Mouse (Mus musculus) macrophage (primary cell): ENCODE results near the gene Gm49321. TPM values are rescaled to one million over a fixed set of nuclear protein-coding genes. Genes with fewer than 3 reads are reported as not detected.

Source experiments
- H3K27ac ChIP-seq: fragments of 350-480 bp; formaldehyde crosslinking; 2 replicates; pipeline ENCODE4 v1.9.0; 2021
- H3K36me3 ChIP-seq: fragments of 350-480 bp; formaldehyde crosslinking; 2 replicates; pipeline ENCODE4 v1.9.0; 2021; ENCODE audit errors: inconsistent target
- H3K4me3 ChIP-seq: fragments of 350-480 bp; formaldehyde crosslinking; 2 replicates; pipeline ENCODE4 v1.9.0; 2021; ENCODE audit errors: inconsistent target
- H3K79me2 ChIP-seq: fragments of 350-480 bp; formaldehyde crosslinking; 2 replicates; pipeline ENCODE4 v1.9.0; 2021; ENCODE audit errors: inconsistent target
- WGBS: methylation state at CpG from one replicate; pipeline ENCODE4 v1.1.7; 2026; ENCODE audit warnings: inconsistent platforms; ENCODE audit not compliant: missing documents; 5-methylcytosine and 5-hydroxymethylcytosine counted together
- polyA plus RNA-seq: library from polyadenylated mRNA; stranded (reverse); fragments of 250-400 nt; gene quantifications from 3 replicates; pipeline ENCODE4 v1.2.4, GENCODE M21; 2018; ENCODE audit warnings: inconsistent platforms

Gene Gm49321
- polyA plus RNA-seq, 1 experiment from 2014 or later, result not detected

DNA sequence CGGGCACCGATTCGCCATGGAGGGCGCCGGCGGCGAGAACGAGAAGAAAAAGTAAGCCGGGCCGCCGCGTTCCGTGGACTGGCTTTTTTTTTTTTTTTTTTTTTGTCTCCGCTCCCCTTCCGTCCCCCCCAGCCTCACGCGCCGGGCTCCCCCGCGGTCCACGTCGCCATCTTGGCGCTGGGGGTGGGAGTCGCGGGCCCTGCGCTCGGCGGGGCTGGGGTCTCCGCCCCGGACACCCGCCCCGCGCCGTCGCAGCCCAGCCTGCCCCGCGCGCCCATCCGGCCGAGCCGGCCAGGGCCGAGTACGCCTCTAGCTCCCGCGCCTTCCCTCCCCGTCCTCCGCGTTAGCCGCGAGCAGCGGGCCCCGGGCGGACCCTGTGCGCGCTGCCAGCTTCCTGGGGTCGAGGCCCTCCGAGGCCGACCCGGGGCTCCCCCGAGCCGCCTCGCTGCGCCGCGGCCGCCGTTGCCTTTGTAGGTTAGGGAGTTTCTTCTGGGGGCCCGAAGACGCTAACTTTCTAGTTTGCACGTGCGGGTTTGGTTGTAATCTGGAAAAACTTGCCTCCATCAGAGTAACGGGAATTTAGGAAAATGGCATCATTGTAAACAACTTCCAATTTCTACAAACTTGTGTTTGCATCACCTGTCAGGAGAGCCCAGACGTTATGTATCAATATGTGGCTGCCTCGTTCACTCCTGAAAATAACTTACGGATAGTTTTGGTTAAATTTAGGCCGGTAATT is 29.0 kb upstream of the Gm49321 start:
- Histone ChIP-seq H3K27ac (0 out of 2 replicates have a peak overlapping the region, but pooled peaks have one; percentile 22), H3K36me3 (no peaks in the 10 kb centered on the region), H3K79me2 (peaks cover 49% of the 10 kb centered on the region), H3K4me3 (peak overlapping the region; percentile 58)
- under 1% methylated on average over 66 of the region's 76 CpGs for WGBS

DNA sequence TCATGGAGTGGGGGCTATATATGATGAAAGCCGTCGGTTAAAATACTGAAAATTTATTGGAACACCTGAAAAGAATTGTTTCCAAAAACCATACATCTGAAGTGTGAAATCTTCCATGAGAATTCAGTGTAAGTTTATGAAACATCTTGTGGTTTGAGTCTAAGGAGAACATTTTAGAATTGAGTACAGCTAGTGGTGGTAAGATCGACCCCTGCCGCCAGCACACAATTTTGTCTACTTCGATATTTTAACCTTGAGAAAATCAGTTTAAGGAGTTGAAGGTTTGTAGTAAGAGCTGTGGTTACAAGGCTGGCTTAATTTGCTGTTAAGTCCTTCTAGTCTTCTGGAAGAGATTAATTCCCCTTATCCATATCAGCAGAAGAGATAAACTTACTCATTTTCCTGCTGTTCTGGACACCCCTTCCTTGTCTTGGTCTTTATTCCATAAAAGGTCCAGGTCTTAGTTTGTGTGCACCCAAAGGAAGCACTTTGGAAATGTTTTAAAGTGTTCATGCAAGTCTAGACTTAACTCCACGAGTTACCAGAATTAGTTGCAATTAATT is 28.4 kb upstream of the Gm49321 start:
- peaks cover 56% of the 10 kb centered on the region for H3K79me2 ChIP-seq
- H3K27ac ChIP-seq, result no peak overlapping the region
- H3K36me3 ChIP-seq, result no peaks in the 10 kb centered on the region
- WGBS, result 6% methylated on average over 6 of the region's 6 CpGs
- H3K4me3 ChIP-seq, result peak overlapping the region; percentile 58

DNA sequence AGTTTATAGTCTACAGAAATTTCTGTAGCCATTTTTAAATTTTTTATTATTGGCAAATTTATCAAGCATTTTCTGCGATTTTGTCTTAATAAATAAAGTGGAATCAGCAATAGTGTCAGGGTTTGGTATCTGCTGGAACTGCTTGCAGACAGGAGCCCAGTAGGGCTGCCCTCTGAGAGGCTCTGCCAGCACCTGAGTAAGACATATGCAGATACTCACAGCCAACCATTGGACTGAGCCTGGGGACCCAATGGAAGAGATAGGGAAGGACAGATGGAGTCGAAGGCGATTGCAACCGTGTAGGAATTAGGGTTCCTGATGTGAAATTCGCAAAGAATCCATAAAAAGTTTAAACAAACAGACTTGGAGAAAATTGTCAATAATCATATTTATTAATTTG is 19.0 kb upstream of the Gm49321 start:
- 90% methylated on average over 5 of the region's 5 CpGs for WGBS
- Histone ChIP-seq H3K79me2 (peaks cover 100% of the 10 kb centered on the region), H3K4me3 (no peak overlapping the region), H3K27ac (no peak overlapping the region), H3K36me3 (no peaks in the 10 kb centered on the region)

GRCm38 (mm10) chr12:73930266-73930665 is 7.2 kb upstream of the Gm49321 start:
- Histone ChIP-seq H3K36me3 (peaks cover 56% of the 10 kb centered on the region), H3K79me2 (peaks cover 18% of the 10 kb centered on the region), H3K4me3 (no peak overlapping the region), H3K27ac (no peak overlapping the region)
- WGBS, result 92% methylated on average over 3 of the region's 3 CpGs

- peaks cover 8% of the 10 kb centered on the region; the same call in 1 of the 2 replicates for H3K79me2 ChIP-seq
- WGBS, result 35% methylated on average over 5 of the region's 5 CpGs
- no peak overlapping the region for H3K4me3 ChIP-seq
- peaks cover 65% of the 10 kb centered on the region for H3K36me3 ChIP-seq
- H3K27ac ChIP-seq, result no peak overlapping the region
Measured at GRCm38 (mm10) chr12:73931274-73931673, 6.2 kb upstream of the Gm49321 start.

DNA sequence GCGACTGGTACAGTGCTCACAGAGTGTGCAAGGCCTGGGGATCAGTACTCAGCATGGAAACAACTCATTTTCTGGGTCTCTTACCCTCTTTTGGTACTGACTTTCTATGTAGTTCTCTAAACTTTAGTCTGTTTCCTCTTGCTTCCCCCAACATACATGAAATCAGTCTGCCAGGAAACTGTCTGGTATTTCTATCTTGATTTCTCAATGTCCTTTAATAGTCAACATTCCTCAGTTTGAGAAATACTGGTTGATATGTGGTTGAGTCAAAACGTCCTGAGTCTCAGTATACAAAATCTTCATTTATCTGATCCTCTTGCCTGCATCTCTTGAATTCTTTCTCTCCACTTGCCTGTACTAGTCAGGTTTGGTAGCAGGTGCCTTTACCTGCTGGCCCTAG is 2.9 kb upstream of the Gm49321 start:
- H3K79me2 ChIP-seq, result no peaks in the 10 kb centered on the region
- WGBS, result 53% methylated on average over 2 of the region's 2 CpGs
- H3K27ac ChIP-seq, result no peak overlapping the region
- peaks cover 77% of the 10 kb centered on the region for H3K36me3 ChIP-seq
- no peak overlapping the region for H3K4me3 ChIP-seq

DNA sequence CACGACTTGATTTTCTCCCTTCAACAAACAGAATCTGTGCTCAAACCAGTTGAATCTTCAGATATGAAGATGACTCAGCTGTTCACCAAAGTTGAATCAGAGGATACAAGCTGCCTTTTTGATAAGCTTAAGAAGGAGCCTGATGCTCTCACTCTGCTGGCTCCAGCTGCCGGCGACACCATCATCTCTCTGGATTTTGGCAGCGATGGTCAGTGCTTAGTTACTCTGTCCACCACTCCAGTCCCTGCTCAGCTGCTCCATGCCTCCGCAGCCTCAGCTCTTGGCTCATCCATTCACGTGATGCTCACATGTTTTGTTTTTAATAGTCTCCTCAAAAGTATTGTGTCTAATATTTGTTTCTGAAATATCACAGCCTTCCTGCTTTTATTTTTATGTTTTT is 2.1 kb downstream of the Gm49321 start:
- WGBS, result 94% methylated on average over 6 of the region's 6 CpGs
- H3K27ac ChIP-seq, result no peak overlapping the region
- no peak overlapping the region for H3K4me3 ChIP-seq
- H3K79me2 ChIP-seq, result no peaks in the 10 kb centered on the region
- H3K36me3 ChIP-seq, result peaks cover 77% of the 10 kb centered on the region

GRCm38 (mm10) chr12:73948415-73948814 is 11.0 kb downstream of the Gm49321 start:
- Histone ChIP-seq H3K36me3 (peaks cover 33% of the 10 kb centered on the region; the same call in 1 of the 2 replicates), H3K4me3 (no peak overlapping the region), H3K79me2 (no peaks in the 10 kb centered on the region), H3K27ac (no peak overlapping the region)
- WGBS, result 98% methylated on average over 4 of the region's 4 CpGs

GRCm38 (mm10) chr12:73949318-73950058 is 12.0 kb downstream of the Gm49321 start:
- WGBS, result 31% methylated on average over 45 of the region's 46 CpGs
- peaks cover 23% of the 10 kb centered on the region; the same call in 1 of the 2 replicates for H3K36me3 ChIP-seq
- no peaks in the 10 kb centered on the region for H3K79me2 ChIP-seq
- H3K4me3 ChIP-seq, result no peak overlapping the region; the same call in 1 of the 2 replicates
- no peak overlapping the region for H3K27ac ChIP-seq

DNA sequence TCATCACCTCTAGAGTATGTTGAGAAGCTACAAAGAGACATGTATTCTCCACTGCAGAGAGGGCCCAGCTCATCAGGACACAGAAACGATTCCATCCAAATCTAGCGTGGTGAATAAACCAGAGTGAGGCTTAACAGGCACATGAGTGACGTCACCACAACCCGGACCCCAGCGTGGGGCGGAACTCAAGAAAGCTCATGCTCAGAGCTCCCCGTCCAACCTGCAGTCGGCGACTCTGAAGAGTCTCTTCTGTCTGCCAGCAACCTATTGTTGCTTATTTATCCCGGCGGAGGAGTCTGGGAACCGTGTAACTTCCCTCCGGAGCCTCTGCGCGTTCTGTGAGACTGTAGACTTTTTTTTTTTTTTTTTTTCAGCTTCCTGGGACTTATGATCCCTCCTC is 15.4 kb downstream of the Gm49321 start:
- WGBS, result 18% methylated on average over 15 of the region's 15 CpGs
- Histone ChIP-seq H3K36me3 (no peaks in the 10 kb centered on the region), H3K27ac (no peak overlapping the region), H3K4me3 (no peak overlapping the region), H3K79me2 (no peaks in the 10 kb centered on the region)

GRCm38 (mm10) chr12:73953420-73954186 is 16.1 kb downstream of the Gm49321 start:
- H3K27ac ChIP-seq, result no peak overlapping the region
- H3K36me3 ChIP-seq, result no peaks in the 10 kb centered on the region
- no peak overlapping the region for H3K4me3 ChIP-seq
- no peaks in the 10 kb centered on the region for H3K79me2 ChIP-seq
- 54% methylated on average over 14 of the region's 14 CpGs for WGBS

GRCm38 (mm10) chr12:73954785-73955184 is 17.3 kb downstream of the Gm49321 start:
- Histone ChIP-seq H3K79me2 (no peaks in the 10 kb centered on the region), H3K36me3 (no peaks in the 10 kb centered on the region), H3K4me3 (no peak overlapping the region), H3K27ac (no peak overlapping the region)
- 49% methylated on average over 5 of the region's 5 CpGs for WGBS

- Histone ChIP-seq H3K27ac (no peak overlapping the region), H3K4me3 (no peak overlapping the region), H3K79me2 (no peaks in the 10 kb centered on the region), H3K36me3 (no peaks in the 10 kb centered on the region)
- 100% methylated on average over 3 of the region's 3 CpGs for WGBS
Measured at GRCm38 (mm10) chr12:73957676-73958075, 20.2 kb downstream of the Gm49321 start.

GRCm38 (mm10) chr12:73958830-73959229 is 21.4 kb downstream of the Gm49321 start:
- H3K4me3 ChIP-seq, result no peak overlapping the region
- no peaks in the 10 kb centered on the region for H3K79me2 ChIP-seq
- WGBS, result 97% methylated on average over 2 of the region's 2 CpGs
- H3K36me3 ChIP-seq, result no peaks in the 10 kb centered on the region
- H3K27ac ChIP-seq, result no peak overlapping the region
